Mouse (Mus musculus) limb, embryonic 12.5 days (tissue): ENCODE results near the gene Wdr4. TPM values are rescaled to one million over a fixed set of nuclear protein-coding genes. Genes with fewer than 3 reads are reported as not detected.
"Not testable (repeated sequence)": the region's sequence is repeated elsewhere in the genome, so short reads cannot be mapped to it uniquely, and the experiment has no call there.

Experiments used
- ATAC-seq: fragments of 200-750 bp; cut with Nextera tagmentation; 2 replicates; pipeline ENCODE4 v1.8.0; 2017; ENCODE audit warnings: low read depth, moderate TSS enrichment; ENCODE audit not compliant: insufficient number of reproducible peaks, insufficient read depth, low FRiP score, low TSS enrichment
- H3K27ac ChIP-seq: fragments of 300-500 bp; sonication (generic); 2 replicates; pipeline ENCODE4 v1.5.1; 2016; ENCODE audit warnings: mild to moderate bottlenecking, moderate library complexity
- H3K27me3 ChIP-seq: fragments of 300-500 bp; sonication (generic); 2 replicates; pipeline ENCODE4 v1.6.1; 2016; ENCODE audit warnings: mild to moderate bottlenecking, moderate library complexity
- H3K36me3 ChIP-seq: fragments of 300-500 bp; sonication (generic); 2 replicates; pipeline ENCODE4 v1.6.1; 2016; ENCODE audit warnings: mild to moderate bottlenecking, moderate library complexity
- H3K4me1 ChIP-seq: fragments of 300-500 bp; sonication (generic); replicated peaks from 2 replicates; pipeline ENCODE4 v1.6.1; 2016
- H3K4me2 ChIP-seq: fragments of 300-500 bp; sonication (generic); 2 replicates; pipeline ENCODE4 v1.6.1; 2016; ENCODE audit warnings: mild to moderate bottlenecking, moderate library complexity
- H3K4me3 ChIP-seq: fragments of 300-500 bp; sonication (generic); replicated peaks from 2 replicates; pipeline ENCODE4 v1.5.1; 2016; ENCODE audit warnings: mild to moderate bottlenecking
- H3K9ac ChIP-seq: fragments of 300-500 bp; sonication (generic); replicated peaks from 2 replicates; pipeline ENCODE4 v1.6.1; 2016; ENCODE audit warnings: mild to moderate bottlenecking, moderate library complexity
- H3K9me3 ChIP-seq: fragments of 300-500 bp; sonication (generic); 2 replicates; pipeline ENCODE4 v1.6.1; 2016; ENCODE audit warnings: mild to moderate bottlenecking, moderate library complexity
- WGBS: fragments of 180-500 bp; shearing (Covaris S2); methylation state at CpG from one replicate; pipeline ENCODE4 v1.1.7; 2016; 5-methylcytosine and 5-hydroxymethylcytosine counted together
- polyA plus RNA-seq: library from polyadenylated mRNA; unstranded; fragments of >200 nt; fragmentation: Nextera tagmentation; extraction: Ambion mirVana; gene quantifications from 2 replicates; pipeline ENCODE4 v1.2.1, GENCODE M21; 2016

Wdr4 gene
- polyA plus RNA-seq, 1 experiment from 2014 or later = 43.6 TPM

- H3K4me1 ChIP-seq = peaks cover 25% of the 10 kb centered on the region
- no peak overlapping the region for H3K9ac ChIP-seq
- whole genome bisulfite sequencing = 69% methylated on average over 4 of the region's 4 CpGs
- no peaks in the 10 kb centered on the region for H3K36me3 ChIP-seq
- no peaks in the 10 kb centered on the region for H3K27me3 ChIP-seq
- no peak overlapping the region for H3K4me2 ChIP-seq
- H3K4me3 ChIP-seq = no peak overlapping the region
- H3K27ac ChIP-seq = no peak overlapping the region
- H3K9me3 ChIP-seq = no peaks in the 10 kb centered on the region
- ATAC-seq = no peak
Measured at GRCm38 (mm10) chr17:31556253-31556652, 36.5 kb upstream of the Wdr4 start.

- peaks cover 13% of the 10 kb centered on the region for H3K4me1 ChIP-seq
- ATAC-seq, H3K4me2 ChIP-seq, H3K27me3 ChIP-seq, H3K9me3 ChIP-seq, H3K27ac ChIP-seq, H3K36me3 ChIP-seq, H3K4me3 ChIP-seq, H3K9ac ChIP-seq: not testable (repeated sequence)
- 91% methylated on average over 23 of the region's 23 CpGs for WGBS
Measured at GRCm38 (mm10) chr17:31552601-31553000, 32.8 kb upstream of the Wdr4 start.

DNA sequence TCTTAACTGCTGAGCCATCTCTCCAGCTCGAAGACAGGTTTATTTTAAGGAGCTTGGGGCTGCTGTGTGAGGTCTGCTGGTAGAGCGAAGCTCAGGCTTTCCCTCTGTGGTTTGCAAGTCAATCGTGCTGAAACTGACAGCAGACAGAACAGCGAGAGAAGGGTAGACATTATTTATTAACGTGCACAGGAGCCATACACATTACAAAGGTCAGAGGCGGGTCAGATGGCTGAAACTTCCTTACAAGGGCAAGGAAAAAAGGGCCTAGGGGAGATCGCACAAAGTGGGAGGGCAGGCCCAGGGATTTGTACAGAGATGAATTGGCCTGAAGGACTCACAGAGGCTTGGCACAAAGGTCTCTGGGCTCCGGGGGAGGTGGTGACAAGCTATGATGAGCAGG is 29.6 kb upstream of the Wdr4 start:
- WGBS = 54% methylated on average over 8 of the region's 8 CpGs
- no peaks in the 10 kb centered on the region for H3K36me3 ChIP-seq
- no peak overlapping the region for H3K4me3 ChIP-seq
- no peak for ATAC-seq
- no peaks in the 10 kb centered on the region for H3K9me3 ChIP-seq
- H3K4me2 ChIP-seq = no peak overlapping the region
- peaks cover 4% of the 10 kb centered on the region; the same call in 1 of the 2 replicates for H3K4me1 ChIP-seq
- no peak overlapping the region for H3K27ac ChIP-seq
- no peaks in the 10 kb centered on the region for H3K27me3 ChIP-seq
- no peak overlapping the region for H3K9ac ChIP-seq

GRCm38 (mm10) chr17:31547974-31548373 is 28.2 kb upstream of the Wdr4 start:
- Histone ChIP-seq H3K9me3 (no peaks in the 10 kb centered on the region), H3K4me1 (peaks cover 7% of the 10 kb centered on the region; the same call in 1 of the 2 replicates), H3K36me3 (no peaks in the 10 kb centered on the region), H3K4me2 (no peak overlapping the region), H3K9ac (no peak overlapping the region), H3K27me3 (no peaks in the 10 kb centered on the region), H3K27ac (peak overlapping the region; percentile 29; the same call in 1 of the 2 replicates), H3K4me3 (no peak overlapping the region)
- ATAC-seq = no peak
- WGBS = 78% methylated on average over 3 of the region's 3 CpGs

DNA sequence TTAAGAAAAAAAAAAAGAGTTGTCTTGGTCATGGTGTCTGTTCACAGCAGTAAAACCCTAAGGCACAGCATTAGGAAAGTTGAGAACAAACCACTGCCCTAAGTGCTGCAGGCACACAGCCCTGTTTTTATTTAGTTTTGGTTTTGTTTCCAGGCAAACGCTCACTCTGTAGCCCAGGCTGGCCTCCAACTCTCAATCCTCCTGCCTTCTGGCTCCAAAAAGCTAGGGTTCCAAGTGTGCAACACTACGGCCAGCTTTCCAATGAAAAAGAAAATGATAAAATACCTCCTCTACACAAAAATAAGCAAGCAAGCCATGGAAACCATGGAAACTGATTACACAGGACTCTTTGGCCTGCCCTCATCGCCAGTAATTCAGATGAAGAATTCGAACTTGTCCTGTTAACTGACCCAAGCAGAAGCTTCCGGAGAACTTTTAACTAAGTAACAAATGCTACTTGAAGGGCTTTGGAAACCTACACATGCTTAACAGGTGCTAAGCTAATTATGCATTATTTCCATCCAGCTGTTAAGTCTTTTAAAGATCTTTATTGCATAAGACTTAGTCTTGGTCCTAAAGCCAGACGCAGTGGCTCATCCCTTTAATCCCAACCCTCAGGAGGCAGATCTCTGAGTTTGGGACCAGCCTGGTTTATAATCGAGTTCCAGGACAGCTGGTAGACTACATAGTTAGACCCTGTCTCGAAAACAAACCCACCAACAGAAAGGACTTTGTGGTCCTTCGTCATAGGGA is 26.8 kb upstream of the Wdr4 start:
- no peak for ATAC-seq

DNA sequence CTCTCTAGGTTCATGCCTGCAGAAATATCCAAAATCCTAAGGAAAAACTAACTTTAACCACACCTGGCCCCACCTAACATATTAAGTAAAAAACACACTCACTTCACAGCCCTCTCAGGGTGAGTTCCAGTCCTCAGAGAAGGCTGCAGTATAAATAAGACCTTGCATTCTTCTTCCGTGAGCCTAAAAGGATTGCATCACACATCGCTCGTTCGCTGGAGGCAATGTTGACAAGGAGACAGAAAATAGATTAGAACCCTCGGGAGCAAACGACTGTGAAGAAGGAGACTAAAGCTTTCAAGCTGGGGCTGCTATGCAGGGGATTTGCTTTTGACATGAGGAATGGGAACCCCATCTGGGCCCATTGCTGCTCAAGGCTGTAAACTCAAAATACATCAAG is 23.8 kb upstream of the Wdr4 start:
- 41% methylated on average over 6 of the region's 6 CpGs for WGBS
- no peaks in the 10 kb centered on the region for H3K36me3 ChIP-seq

More for the DNA sequence above, 26.8 kb upstream of the Wdr4 start:
- Histone ChIP-seq H3K4me1 (peaks cover 13% of the 10 kb centered on the region), H3K4me3 (no peak overlapping the region), H3K4me2 (no peak overlapping the region), H3K27me3 (no peaks in the 10 kb centered on the region), H3K9ac (no peak overlapping the region), H3K36me3 (no peaks in the 10 kb centered on the region), H3K9me3 (no peaks in the 10 kb centered on the region), H3K27ac (no peak overlapping the region)
- 80% methylated on average over 9 of the region's 9 CpGs for WGBS

GRCm38 (mm10) chr17:31541460-31541831 is 21.7 kb upstream of the Wdr4 start:
- Histone ChIP-seq H3K27me3 (no peaks in the 10 kb centered on the region), H3K9me3 (no peaks in the 10 kb centered on the region), H3K36me3 (no peaks in the 10 kb centered on the region), H3K4me2 (no peak overlapping the region), H3K9ac (no peak overlapping the region), H3K4me1 (peaks cover 27% of the 10 kb centered on the region), H3K4me3 (no peak overlapping the region), H3K27ac (peak overlapping the region; percentile 87)
- WGBS = 23% methylated on average over 6 of the region's 6 CpGs
- peak; percentile 79 for ATAC-seq

More for the DNA sequence above, 23.8 kb upstream of the Wdr4 start:
- H3K4me3 ChIP-seq = no peak overlapping the region
- peaks cover 27% of the 10 kb centered on the region for H3K4me1 ChIP-seq
- no peak for ATAC-seq
- no peak overlapping the region for H3K9ac ChIP-seq
- no peak overlapping the region for H3K27ac ChIP-seq
- no peaks in the 10 kb centered on the region for H3K27me3 ChIP-seq
- H3K9me3 ChIP-seq = no peaks in the 10 kb centered on the region
- no peak overlapping the region for H3K4me2 ChIP-seq

GRCm38 (mm10) chr17:31540809-31541459 is 21.2 kb upstream of the Wdr4 start:
- Histone ChIP-seq H3K36me3 (no peaks in the 10 kb centered on the region), H3K9me3 (no peaks in the 10 kb centered on the region), H3K9ac (no peak overlapping the region), H3K4me3 (no peak overlapping the region), H3K27me3 (no peaks in the 10 kb centered on the region), H3K4me2 (peak overlapping the region; percentile 19; the same call in 1 of the 2 replicates), H3K27ac (peak overlapping the region; percentile 87), H3K4me1 (peaks cover 28% of the 10 kb centered on the region)
- 34% methylated on average over 4 of the region's 4 CpGs for WGBS
- peak; percentile 76 for ATAC-seq

DNA sequence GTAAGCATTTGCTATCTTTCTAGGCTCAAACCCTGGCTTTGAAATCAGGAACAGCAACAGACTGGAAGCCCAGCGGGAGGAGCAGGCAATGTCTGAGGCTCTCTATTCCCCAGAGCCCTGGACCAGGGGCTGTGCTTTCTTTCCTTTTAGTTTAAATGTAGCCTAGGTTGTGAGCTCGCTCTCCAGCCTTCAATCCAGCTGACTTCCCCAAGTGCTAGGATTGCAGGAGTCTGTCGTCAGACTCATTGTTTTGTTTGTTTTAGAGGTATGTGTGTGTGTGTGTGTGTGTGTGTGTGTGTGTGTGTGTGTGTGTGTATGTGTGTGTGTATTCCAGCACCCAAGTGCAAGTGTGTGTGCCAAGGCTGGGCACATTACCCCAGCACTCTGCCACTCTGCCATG is 20.3 kb upstream of the Wdr4 start:
- H3K36me3 ChIP-seq = no peaks in the 10 kb centered on the region
- no peaks in the 10 kb centered on the region for H3K27me3 ChIP-seq
- no peak overlapping the region for H3K9ac ChIP-seq
- 62% methylated on average over 3 of the region's 3 CpGs for WGBS
- ATAC-seq = no peak
- H3K4me1 ChIP-seq = peaks cover 37% of the 10 kb centered on the region
- peak overlapping the region; percentile 87 for H3K27ac ChIP-seq
- no peaks in the 10 kb centered on the region for H3K9me3 ChIP-seq
- no peak overlapping the region for H3K4me3 ChIP-seq
- H3K4me2 ChIP-seq = no peak overlapping the region

- Histone ChIP-seq H3K4me2 (no peak overlapping the region), H3K27ac (peak overlapping the region; percentile 57), H3K36me3 (peaks cover 11% of the 10 kb centered on the region), H3K9ac (no peak overlapping the region), H3K4me3 (no peak overlapping the region), H3K27me3 (no peaks in the 10 kb centered on the region), H3K9me3 (no peaks in the 10 kb centered on the region), H3K4me1 (peaks cover 27% of the 10 kb centered on the region)
- no peak for ATAC-seq
- 51% methylated on average over 8 of the region's 8 CpGs for WGBS
Measured at GRCm38 (mm10) chr17:31535871-31536629, 16.3 kb upstream of the Wdr4 start.

DNA sequence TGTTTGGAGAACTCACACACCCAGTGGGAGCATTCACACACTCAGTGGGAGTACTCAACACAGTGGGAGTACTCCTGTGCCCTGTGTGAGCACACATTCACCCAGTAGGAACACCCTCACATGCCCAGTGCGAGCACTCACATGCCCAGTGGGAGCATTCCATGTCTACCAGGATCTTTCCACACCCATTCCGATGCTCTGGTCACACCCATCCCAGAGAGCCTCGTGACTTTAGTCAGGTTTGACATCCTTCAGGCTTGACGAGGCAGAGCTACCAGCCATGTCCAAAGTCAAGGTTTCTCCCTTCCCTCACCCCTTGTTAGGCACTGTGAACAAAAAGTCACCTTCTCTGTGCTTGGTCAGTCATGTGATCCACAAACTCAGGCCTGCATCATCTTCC is 15.6 kb upstream of the Wdr4 start:
- Histone ChIP-seq H3K4me1 (peaks cover 20% of the 10 kb centered on the region), H3K4me3 (no peak overlapping the region), H3K36me3 (peaks cover 17% of the 10 kb centered on the region), H3K27ac (peak overlapping the region; percentile 57), H3K9ac (no peak overlapping the region), H3K27me3 (no peaks in the 10 kb centered on the region), H3K9me3 (no peaks in the 10 kb centered on the region), H3K4me2 (no peak overlapping the region)
- WGBS = 78% methylated on average over 4 of the region's 4 CpGs
- ATAC-seq = no peak
